Mouse (Mus musculus): ENCODE results near the gene Smyd3.

Smyd3 gene

GRCm38 (mm10) chr1:179461019-179461814 lies 56.6 kb downstream of the Smyd3 start:
- in situ Hi-C loops (cut with MboI, MseI), result no loop called here

DNA sequence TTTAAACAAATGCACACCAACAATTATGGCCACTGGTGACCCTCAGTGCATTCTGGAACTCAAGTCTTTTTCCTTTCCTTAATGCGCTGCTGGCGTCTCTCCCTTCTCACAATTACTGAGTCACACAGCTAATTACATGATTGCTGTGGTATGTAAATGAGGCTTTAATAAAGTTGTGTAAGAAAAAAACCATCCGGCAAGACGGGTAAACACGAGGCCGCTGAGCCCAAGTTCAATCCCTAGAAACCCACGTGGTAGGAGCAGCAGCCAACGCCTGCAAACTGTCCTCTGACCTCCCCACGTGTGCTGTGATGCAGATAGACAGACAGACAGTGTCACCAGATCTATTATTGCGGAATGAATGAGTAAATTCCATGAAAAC lies 58.9 kb downstream of the Smyd3 start:
- in situ Hi-C loops (cut with MboI, MseI), result loop anchor here (10.0 kb wide), 1 partner anchor 566 kb away; no protein-coding TSS in a partner anchor

GRCm38 (mm10) chr1:179458236-179458986 lies 59.4 kb downstream of the Smyd3 start:
- in situ Hi-C loops (cut with MboI, MseI), result loop anchor here (10.0 kb wide), 1 partner anchor 566 kb away; no protein-coding TSS in a partner anchor

DNA sequence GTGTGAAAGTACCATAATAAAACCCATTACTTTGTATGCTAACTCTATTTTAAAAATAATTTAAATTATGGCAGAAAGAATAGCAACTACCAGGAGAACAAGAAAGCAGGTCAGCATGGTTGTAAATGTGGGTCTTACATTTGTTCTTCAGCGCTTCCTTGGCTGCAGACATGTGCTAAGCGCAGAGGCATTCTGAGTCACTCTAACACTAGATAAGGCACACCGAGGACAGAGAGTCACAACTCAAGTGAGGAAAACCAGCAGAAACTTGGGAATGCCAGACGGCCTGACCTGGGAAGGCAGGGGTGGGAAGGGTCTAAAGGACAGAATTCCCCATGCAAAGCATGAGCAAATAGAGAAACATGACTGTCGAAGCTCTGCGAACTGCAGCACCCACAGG lies 63.2 kb downstream of the Smyd3 start:
- in situ Hi-C loops (cut with MboI, MseI), result loop anchor here (10.0 kb wide), 1 partner anchor 570 kb away; no protein-coding TSS in a partner anchor

DNA sequence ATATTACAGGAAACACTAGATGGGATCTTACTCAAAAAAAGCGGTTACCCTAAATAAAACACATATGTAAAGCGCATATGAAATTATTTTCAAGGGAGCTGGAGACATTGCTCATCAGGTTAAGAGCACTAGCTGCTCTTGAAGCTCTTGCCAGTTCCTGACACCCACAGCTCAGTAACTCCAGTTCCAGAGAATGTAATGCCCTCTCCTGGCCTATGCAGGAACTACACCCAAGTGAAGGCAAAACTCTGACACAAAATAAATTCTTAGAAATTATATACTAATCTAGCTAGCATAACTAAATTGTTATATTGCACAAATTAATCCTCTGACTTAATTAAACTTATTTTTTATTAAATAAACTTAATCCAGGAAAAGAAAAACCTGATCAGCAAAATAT lies 66.6 kb downstream of the Smyd3 start:
- in situ Hi-C loops (cut with MboI, MseI), result loop anchor here (10.0 kb wide), 1 partner anchor 574 kb away; no protein-coding TSS in a partner anchor

DNA sequence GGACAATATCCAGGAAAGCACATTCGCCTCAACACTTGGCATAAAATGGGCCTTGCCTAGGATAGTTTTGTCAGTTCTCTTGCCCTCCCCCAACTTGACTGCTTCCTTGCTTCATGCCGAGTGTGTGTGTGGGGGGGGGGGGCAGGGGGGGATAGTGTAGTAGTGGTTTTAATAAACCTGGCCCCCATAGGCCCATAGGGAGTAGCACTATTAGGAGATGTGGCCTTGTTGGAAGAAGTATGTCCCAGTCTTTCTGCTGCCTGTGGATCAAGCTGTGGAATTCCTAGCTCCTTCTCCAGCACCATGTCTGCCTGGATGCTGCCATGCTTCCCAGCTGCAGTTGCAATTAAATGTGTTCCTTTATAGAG lies 71.0 kb downstream of the Smyd3 start:
- in situ Hi-C loops (cut with MboI, MseI), result no loop called here

GRCm38 (mm10) chr1:179446127-179446844 lies 71.6 kb downstream of the Smyd3 start:
- in situ Hi-C loops (cut with MboI, MseI), result no loop called here

DNA sequence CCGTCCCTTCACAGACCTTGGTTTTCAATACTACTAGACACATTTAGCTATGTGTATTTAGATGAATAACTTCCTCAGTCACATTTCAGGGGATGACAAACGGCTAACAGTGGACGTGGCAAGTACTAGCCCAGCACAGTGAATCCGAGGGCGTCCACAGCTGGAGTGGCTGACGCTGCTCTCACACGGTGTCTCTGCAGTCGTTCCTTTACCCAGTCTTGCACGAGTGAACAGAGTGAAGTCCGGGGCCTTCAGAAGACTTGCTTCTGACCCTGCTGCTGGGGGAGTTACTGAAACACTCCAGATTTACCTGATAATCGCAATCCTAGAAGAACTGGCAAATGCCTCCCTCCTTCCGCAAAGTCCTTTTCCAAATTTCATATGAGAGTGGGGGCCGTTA lies 74.0 kb downstream of the Smyd3 start:
- in situ Hi-C loops (cut with MboI, MseI), result no loop called here

DNA sequence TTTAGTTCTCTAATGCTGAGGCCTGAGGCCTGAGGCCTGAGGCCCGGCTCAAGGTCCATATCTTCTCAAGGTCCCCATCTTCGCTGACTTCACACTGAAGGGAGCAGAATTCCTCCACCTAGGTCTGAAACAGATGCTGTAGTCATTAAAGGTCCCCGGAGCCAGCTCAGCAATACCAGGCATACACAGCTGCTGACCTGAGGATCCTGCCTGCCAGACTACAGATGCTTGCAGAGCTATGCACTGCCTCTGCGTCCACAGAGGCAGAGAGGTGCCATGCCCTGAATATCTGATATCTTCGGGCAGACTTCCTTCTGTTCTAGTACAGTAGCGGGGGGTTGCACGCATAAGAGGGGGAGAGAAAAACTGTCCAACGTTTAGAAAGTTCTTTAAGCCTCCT lies 74.4 kb downstream of the Smyd3 start:
- in situ Hi-C loops (cut with MboI, MseI), result no loop called here

DNA sequence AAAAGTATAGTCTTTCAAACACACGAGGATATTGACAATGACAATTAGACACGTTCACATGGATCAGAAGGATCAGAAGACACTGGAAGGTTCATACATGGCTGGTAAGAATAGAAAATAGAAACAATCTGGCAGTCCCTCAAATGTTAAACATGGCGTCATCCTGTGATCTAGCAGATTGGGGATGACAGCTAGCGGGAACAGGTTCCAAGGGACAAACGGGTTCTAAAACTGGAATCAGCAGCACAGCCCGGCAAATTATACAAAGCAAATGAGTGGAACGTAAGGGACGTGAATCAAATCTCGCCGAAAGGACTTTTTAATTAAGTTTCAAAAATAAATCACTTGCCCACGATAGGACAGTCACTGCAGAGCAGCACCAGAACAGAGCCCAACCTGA lies 81.2 kb downstream of the Smyd3 start:
- in situ Hi-C loops (cut with MboI, MseI), result no loop called here

- in situ Hi-C loops (cut with MboI, MseI), result no loop called here
Measured at GRCm38 (mm10) chr1:179434443-179435260, 83.2 kb downstream of the Smyd3 start.

- in situ Hi-C loops (cut with MboI, MseI), result no loop called here
Measured at GRCm38 (mm10) chr1:179433828-179434227, 84.0 kb downstream of the Smyd3 start.

DNA sequence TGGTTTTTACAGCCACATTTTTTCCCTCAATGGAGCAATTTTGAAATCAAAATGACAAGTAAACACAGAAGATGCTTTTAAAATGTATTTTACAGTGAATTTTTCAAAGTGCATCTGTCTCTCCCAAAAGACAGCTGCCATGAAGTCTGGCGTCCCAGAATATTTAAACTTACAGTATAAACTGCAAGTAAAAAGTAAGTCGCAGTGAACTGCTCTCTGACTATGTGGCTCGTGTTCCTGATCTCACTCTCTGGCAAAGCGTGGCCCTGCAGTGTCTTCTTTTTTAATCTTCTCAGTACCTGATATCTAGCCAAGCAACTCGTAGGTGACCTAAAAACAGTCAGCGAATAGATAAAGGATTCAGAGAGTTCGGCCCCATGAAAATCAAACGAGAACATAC lies 84.5 kb downstream of the Smyd3 start:
- in situ Hi-C loops (cut with MboI, MseI), result no loop called here

DNA sequence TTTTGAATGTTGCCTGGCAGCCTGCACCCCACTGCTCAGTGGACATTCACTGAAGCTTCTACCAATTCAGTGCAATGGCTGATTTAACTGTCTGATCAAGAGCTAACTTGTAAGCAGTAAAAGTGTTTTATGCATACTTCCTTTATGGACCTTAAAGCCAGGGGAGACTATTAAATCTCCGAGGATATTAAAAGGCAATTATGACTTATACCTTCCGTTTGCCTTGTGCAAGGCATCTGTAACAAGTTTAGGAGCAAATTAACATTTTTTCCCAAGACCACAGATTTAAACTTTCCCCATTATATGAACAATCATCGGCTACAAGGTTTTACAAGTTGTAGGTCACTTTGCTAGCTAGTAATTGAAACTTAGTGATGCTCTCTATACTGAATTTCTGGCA lies 87.8 kb downstream of the Smyd3 start:
- in situ Hi-C loops (cut with MboI, MseI), result no loop called here

DNA sequence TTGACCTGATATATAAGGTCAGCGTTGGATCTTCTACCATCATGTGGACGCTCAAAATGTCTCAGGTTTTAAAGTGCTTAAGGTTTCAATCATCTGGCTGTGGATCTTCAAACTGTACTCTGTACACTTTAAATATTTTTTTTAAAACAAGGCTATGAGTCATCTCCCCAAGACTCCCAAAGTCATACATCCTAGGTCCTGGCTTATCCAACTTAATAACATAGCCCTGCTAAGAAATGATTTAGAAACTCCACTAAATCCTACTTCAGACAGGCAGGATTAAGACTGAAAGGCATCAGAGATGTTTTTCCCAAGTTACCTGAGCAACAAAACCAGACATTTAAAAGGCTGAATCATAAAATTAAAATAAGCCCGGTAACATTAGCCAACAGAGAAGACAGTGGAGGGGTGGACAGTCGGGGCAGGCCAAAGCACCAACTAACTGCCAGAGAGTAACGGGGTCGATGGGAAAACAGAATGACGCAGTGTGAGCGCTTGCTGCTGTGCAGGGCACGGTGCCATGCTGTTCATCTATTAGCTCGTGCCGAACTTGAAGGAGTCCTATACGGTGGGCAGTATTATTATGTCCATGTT lies 92.9 kb downstream of the Smyd3 start:
- in situ Hi-C loops (cut with MboI, MseI), result no loop called here

- in situ Hi-C loops (cut with MboI, MseI), result no loop called here
Measured at GRCm38 (mm10) chr1:179419091-179419490, 98.8 kb downstream of the Smyd3 start.

GRCm38 (mm10) chr1:179408086-179408485 lies 109.8 kb downstream of the Smyd3 start:
- in situ Hi-C loops (cut with MboI, MseI), result no loop called here

GRCm38 (mm10) chr1:179400835-179401234 lies 117.0 kb downstream of the Smyd3 start:
- in situ Hi-C loops (cut with MboI, MseI), result no loop called here

DNA sequence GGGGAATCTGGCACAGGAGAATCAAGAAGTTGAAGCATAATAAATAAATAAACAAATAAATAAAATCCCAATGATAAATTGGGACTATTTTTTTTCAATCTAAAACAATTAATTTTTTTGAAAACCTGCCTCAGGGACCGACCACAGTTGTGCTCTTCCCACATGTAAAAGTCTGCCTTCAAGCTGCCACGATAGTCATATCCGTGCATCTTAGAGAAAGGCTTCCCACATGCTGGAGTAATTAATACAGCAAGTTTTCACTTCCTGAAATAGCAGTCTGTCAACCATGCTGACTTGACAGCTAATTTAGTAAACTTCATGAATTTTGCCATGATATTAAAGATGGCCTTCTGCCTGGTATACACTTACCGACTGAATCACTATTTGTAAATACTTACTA lies 119.2 kb downstream of the Smyd3 start:
- in situ Hi-C loops (cut with MboI, MseI), result loop anchor here (10.0 kb wide), 1 partner anchor 184 kb away; no protein-coding TSS in a partner anchor

- in situ Hi-C loops (cut with MboI, MseI), result no loop called here
Measured at GRCm38 (mm10) chr1:179386237-179386975, 131.4 kb downstream of the Smyd3 start.

Data from T-helper 1 cell (primary cell).